Mouse (Mus musculus) c-Kit-positive CD71-negative TER-119-negative erythroid progenitor cells, embryonic 14.5 days (primary cell): ENCODE measurements around the gene Nudc.

Experiments
- DNase-seq: peaks from one replicate; pipeline ENCODE4 v3.0.0-alpha.2; 2013; ENCODE audit warnings: low read depth

Gene Nudc

DNA sequence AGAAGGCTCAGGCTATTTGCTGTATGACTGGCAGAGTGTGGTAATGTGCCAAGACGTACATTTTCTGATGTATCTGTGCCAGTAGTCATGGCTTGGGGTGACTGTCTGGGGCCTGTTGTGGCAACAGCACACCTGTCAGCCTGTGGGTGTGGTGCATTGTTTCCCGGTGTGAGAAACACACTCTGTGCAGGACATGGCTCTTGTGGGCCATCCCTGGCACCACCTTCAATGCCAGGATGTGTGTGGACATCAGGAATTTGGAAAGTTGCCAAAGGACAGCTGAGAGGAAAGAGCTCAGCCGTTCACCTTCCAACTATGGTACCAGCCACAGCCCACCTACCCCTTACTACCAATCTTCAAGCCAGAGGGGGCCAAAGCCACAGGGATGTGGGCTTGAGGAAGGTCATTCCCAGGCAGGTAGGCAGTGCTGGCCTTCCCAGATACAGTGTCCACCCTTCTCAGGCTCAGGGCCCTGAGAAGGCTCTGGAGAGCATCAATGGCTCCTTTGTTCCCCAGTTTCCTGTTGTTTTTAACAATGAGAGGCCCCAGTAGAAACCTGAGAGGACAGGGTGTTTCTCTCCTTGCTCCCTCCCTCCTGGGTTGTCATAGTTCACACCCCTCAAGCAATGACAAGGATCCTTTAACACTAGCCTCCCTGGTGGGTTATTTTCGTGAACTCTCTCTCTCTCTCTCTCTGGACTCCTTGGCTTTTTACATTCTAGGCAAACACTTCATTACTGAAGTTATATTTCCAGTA, 56.1 kb downstream of the Nudc start:
- DNase-seq: no peak

DNA sequence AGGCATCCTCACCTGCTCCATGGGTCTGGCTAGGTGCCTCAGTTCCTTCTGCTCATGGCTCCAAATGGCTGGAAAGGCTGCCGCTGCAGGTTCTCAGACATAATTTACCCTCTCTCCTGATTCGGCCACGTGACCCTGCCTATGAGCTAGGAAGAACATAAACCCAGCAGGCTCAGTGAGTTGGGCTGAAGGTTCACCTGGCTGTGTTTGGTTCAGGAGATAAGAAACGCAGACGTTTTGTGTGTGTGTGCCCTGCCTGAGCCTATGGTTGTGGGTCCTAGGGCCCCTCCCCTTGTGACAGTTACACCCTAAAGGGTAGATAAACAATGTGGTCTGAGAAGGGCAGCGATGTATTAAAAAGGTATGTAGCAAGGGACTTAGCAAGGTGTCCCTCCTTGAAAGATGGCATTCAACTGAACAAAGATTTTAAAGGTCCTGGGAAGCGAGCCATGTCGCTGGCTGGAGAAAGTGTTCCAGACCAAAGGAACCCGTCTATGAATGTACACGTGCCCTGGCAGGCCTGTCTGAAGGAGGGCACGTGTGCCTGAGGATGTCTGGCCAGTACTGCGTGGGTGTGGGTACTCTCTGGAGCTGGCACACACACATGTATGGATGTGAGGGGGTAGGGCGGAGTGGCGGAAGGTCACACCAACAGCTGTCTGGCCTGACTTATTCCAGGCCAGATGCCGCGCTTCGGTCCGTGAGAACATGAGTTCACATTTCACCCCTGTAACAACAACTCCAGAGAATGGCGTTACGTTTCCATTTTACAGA, 57.0 kb downstream of the Nudc start:
- no peak for DNase-seq

DNA sequence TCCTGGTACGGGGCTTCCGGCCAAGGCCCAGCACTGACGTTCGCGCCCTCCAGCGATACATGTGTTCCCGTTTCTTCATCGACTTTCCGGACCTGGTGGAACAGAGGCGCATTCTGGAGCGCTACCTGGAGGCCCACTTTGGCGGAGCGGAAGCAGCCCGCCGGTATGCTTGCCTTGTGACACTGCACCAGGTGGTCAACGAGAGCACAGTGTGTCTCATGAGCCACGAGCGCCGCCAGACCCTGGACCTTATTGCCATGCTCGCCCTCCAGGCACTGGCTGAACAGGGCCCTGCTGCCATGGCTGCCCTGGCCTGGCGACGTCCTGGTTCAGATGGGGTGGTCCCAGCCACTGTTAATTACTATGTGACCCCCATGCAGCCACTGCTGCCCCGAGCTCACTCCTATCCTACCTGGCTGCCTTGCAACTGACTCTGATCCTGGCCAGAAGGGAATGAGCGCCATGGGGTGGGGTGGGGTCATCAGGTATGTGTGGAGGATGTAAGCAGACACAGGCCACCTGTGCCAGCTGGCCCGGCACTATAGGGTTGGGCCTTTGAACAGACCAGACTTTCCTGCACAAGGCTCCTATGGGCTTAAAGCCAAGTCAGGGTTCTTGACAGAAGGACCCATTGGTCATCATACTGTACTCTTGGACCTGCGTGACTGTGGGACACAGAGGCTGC, 59.0 kb downstream of the Nudc start:
- no peak for DNase-seq

- no peak for DNase-seq
Measured at GRCm38 (mm10) chr4:133485691-133486425, 59.9 kb downstream of the Nudc start.

DNA sequence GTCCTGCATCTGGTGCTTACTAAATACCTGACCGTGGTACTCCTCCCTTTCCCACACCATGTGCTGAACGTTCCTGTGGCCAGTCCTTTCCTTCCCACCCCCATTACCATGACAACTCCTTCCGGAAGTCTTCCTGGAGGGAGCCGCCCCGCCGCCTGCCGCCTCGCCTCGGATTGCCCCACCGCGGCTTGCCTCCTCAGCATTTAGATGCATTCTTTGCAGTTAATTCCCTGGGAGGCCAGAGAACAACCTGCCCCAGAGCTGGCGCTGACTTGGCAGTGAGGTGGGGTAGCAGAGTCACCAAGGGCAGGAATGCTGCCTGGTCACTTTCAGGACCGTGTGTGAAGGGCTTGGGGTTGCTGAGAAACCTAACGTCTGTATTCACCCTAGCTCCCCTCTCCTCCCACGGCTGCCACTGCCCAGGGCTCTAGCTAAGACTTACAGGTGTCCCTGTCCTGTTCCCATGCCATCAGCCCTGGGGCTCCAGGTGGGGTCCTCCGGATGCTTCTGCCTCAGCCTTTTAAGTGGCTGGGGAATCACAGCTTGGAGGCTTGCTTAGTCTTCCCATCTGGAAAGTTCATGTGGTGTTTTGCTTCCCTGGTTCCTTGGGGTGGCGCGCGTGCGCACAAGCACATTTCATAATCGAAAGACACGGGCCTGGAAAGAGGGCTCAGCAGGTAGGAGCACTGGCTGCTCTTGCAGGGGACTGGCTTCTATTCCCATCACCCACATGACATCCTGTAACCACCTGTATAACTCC, 61.4 kb downstream of the Nudc start:
- no peak for DNase-seq
